Comparison of ENCODE assay signal across 16 mouse cellular contexts in genomic region chr16:10700160-10700559, GRCm38 (mm10).
DNase-seq lines count a peak whose midpoint lies in the region; ATAC-seq and TF ChIP-seq lines count a peak whose summit lies in the region.
"Had no signal": no experiment of that assay in that cellular context is flagged by ENCODE, and none has a peak within 500 bp of the region (broad histone marks: within the 10 kb centered on the region; RNA-seq: fewer than 3 reads in every experiment).

No protein-coding gene starts in this region.

- no peaks in the 10 kb centered on the region for H3K9me3 ChIP-seq in heart, postnatal 0 days (replicated peaks; ENCODE audit: control insufficient read depth, low read length)
- H3K9me3 ChIP-seq: hindbrain, embryonic 15.5 days; limb, embryonic 12.5 days; stomach, embryonic 15.5 days had no signal

- H3K4me1 ChIP-seq in heart, postnatal 0 days (ENCODE audit: control insufficient read depth, insufficient read depth): peaks cover 20% of the 10 kb centered on the region
- H3K4me1 ChIP-seq: hindbrain, embryonic 15.5 days had no signal

- no peaks in the 10 kb centered on the region for H3K27me3 ChIP-seq in heart, postnatal 0 days (ENCODE audit: control insufficient read depth, insufficient read depth, low read length)
- H3K27me3 ChIP-seq: hindbrain, embryonic 15.5 days; limb, embryonic 12.5 days; Patski; stomach, embryonic 15.5 days had no signal

- intact Hi-C loops in heart, postnatal 36 days (cut with DNase I): no loop called here

- TF ChIP-seq CTCF in heart, postnatal 0 days (IDR thresholded peaks at IDR 0.05; ENCODE audit: low read depth): no peak

- no peak for ATAC-seq in heart, postnatal 0 days (ENCODE audit: insufficient read depth, low read depth)
- ATAC-seq: CD4-positive, CD25-positive, alpha-beta regulatory T cell, adult 4 months; Patski had no signal

- no peaks in the 10 kb centered on the region for H3K36me3 ChIP-seq in heart, postnatal 0 days (replicated peaks; ENCODE audit: control insufficient read depth, insufficient read depth, low read length)
- H3K36me3 ChIP-seq: hindbrain, embryonic 15.5 days; limb, embryonic 12.5 days; stomach, embryonic 15.5 days had no signal

- no peak overlapping the region for H3K4me3 ChIP-seq in heart, postnatal 0 days (ENCODE audit: low read depth, low read length)
- H3K4me3 ChIP-seq: hindbrain, embryonic 15.5 days; limb, embryonic 12.5 days; stomach, embryonic 15.5 days had no signal

- DNase-seq in heart, postnatal 0 days (ENCODE audit: low spot score): no peak
- DNase-seq in heart, postnatal 36 days: no peak
- peak; percentile 68 for DNase-seq in R1 (ENCODE audit: low read depth, low spot score)
- DNase-seq in lung, postnatal 25 days (ENCODE audit: low spot score): peak; percentile 27
- DNase-seq in thymus, postnatal 25 days: peak; percentile 79
- no peak for DNase-seq in layer of hippocampus, adult 11-12 months (ENCODE audit: low spot score)
- no peak for DNase-seq in right cerebral cortex, postnatal 25 days
- DNase-seq: adrenal gland, postnatal 10 days; kidney, adult 18-20 months; kidney, postnatal 4 days; layer of hippocampus, postnatal 36 days had no signal

- TF ChIP-seq EP300 in heart, postnatal 0 days (IDR thresholded peaks at IDR 0.05; ENCODE audit: low read depth): no peak

- WGBS in heart, postnatal 0 days: 75% methylated on average over 2 of the region's 2 CpGs

- peak overlapping the region; percentile 48; the same call in 1 of the 2 replicates for H3K27ac ChIP-seq in heart, postnatal 0 days (ENCODE audit: low read depth)
- H3K27ac ChIP-seq: hindbrain, embryonic 15.5 days; limb, embryonic 12.5 days; stomach, embryonic 15.5 days had no signal

- no peak overlapping the region for H3K9ac ChIP-seq in heart, postnatal 0 days (replicated peaks; ENCODE audit: low read depth, low read length)
- H3K9ac ChIP-seq: hindbrain, embryonic 15.5 days; limb, embryonic 12.5 days; stomach, embryonic 15.5 days had no signal

- H3K4me2 ChIP-seq in heart, postnatal 0 days (ENCODE audit: low read depth, low read length): no peak overlapping the region
- H3K4me2 ChIP-seq: hindbrain, embryonic 15.5 days; limb, embryonic 12.5 days; stomach, embryonic 15.5 days had no signal

Comparison
In these comparisons a context has a peak if more than half of its experiments do, and no peak if none do; other contexts are left out.
1. DNase-seq: peak in R1 (single experiment), lung, postnatal 25 days (single experiment) and thymus, postnatal 25 days (single experiment); none in heart, postnatal 0 days (single experiment), heart, postnatal 36 days (0 of 2), layer of hippocampus, adult 11-12 months (single experiment) and right cerebral cortex, postnatal 25 days (single experiment).